Mouse (Mus musculus): Measurements from ENCODE around the gene Nicn1. TPM values are rescaled to one million over a fixed set of nuclear protein-coding genes. Genes with fewer than 3 reads are reported as not detected.
"Not testable (repeated sequence)": the region's sequence is repeated elsewhere in the genome, so short reads cannot be mapped to it uniquely, and the experiment has no call there.

Gene Nicn1
- polyA plus RNA-seq, 1 experiment from 2014 or later: 30.9 TPM

- DNase-seq (ENCODE audit: low read depth, low spot score) (no peak), ATAC-seq (peak; percentile 35)
- ChIA-PET CTCF (interaction anchor here (1.7 kb wide), 1 partner anchor 9 kb away, joined by 7 read pairs; no protein-coding TSS in a partner anchor), POLR2A (interaction anchor here (0.9 to 1.2 kb wide), 2 partner anchors 9 to 11 kb away, joined by 3 to 5 read pairs; partner anchors contain the start of gene Dag1)
- no peaks in the 10 kb centered on the region for H3K27me3 ChIP-seq
- no peak for TF ChIP-seq CTCF (IDR thresholded peaks at IDR 0.05)
- in situ Hi-C loops (cut with MboI; ENCODE audit: low pct_unique_long_range_greater_than_20kb): loop anchor here (5.0 kb wide), 1 partner anchor 73 kb away; no protein-coding TSS in a partner anchor
Measured at GRCm38 (mm10) chr9:108275331-108275659, 14.9 kb upstream of the Nicn1 start.

- POLR2A ChIA-PET: interaction anchor here (0.6 kb wide), 1 partner anchor 39 kb away, joined by 3 read pairs; no protein-coding TSS in a partner anchor
- DNase-seq (ENCODE audit: low read depth, low spot score) (no peak), ATAC-seq (no peak)
- H3K27me3 ChIP-seq: no peaks in the 10 kb centered on the region
- CTCF ChIA-PET: interaction anchor here (0.6 to 1.7 kb wide), 5 partner anchors 14 to 183 kb away, joined by 3 read pairs; no protein-coding TSS in a partner anchor
- in situ Hi-C loops (cut with MboI; ENCODE audit: low pct_unique_long_range_greater_than_20kb): loop anchor here (5.0 kb wide), 1 partner anchor 77 kb away; no protein-coding TSS in a partner anchor
- peak; percentile 83 for TF ChIP-seq CTCF (IDR thresholded peaks at IDR 0.05)
Measured at GRCm38 (mm10) chr9:108278697-108279450, 11.4 kb upstream of the Nicn1 start.

- DNase-seq (ENCODE audit: low read depth, low spot score): no peak
- CTCF ChIA-PET: interaction anchor here (0.9 to 1.7 kb wide), 3 partner anchors 15 to 185 kb away, joined by 3 to 4 read pairs (median 3); no protein-coding TSS in a partner anchor
- in situ Hi-C loops (cut with MboI; ENCODE audit: low pct_unique_long_range_greater_than_20kb): loop anchor here (5.0 kb wide), 1 partner anchor 143 kb away; no protein-coding TSS in a partner anchor
- H3K27me3 ChIP-seq: no peaks in the 10 kb centered on the region
- ATAC-seq: peak; percentile 69
- POLR2A ChIA-PET: no interaction called here
- TF ChIP-seq CTCF (IDR thresholded peaks at IDR 0.05): no peak
Measured at GRCm38 (mm10) chr9:108280071-108280828, 10.0 kb upstream of the Nicn1 start.

GRCm38 (mm10) chr9:108284410-108284809, 5.8 kb upstream of the Nicn1 start:
- ChIA-PET POLR2A (interaction anchor here (0.7 to 0.8 kb wide), 2 partner anchors 9 to 189 kb away, joined by 3 to 5 read pairs; no protein-coding TSS in a partner anchor), CTCF (interaction anchor here (0.8 to 2.6 kb wide), 16 partner anchors 9 to 193 kb away, joined by 3 to 20 read pairs (median 4); partner anchors contain the start of gene Dag1)
- ATAC-seq (peak; percentile 67), DNase-seq (ENCODE audit: low read depth, low spot score) (no peak)
- H3K27me3 ChIP-seq: no peaks in the 10 kb centered on the region
- in situ Hi-C loops (cut with MboI; ENCODE audit: low pct_unique_long_range_greater_than_20kb): loop anchor here (5.0 kb wide), 1 partner anchor 147 kb away; no protein-coding TSS in a partner anchor
- TF ChIP-seq CTCF (IDR thresholded peaks at IDR 0.05): peak; percentile 87

GRCm38 (mm10) chr9:108287526-108288238, 2.5 kb upstream of the Nicn1 start:
- POLR2A ChIA-PET: not testable (repeated sequence)

GRCm38 (mm10) chr9:108289347-108289746, 882 bp upstream of the Nicn1 start:
- no peak for TF ChIP-seq CTCF (IDR thresholded peaks at IDR 0.05)
- no peak for DNase-seq (ENCODE audit: low read depth, low spot score)
- ChIA-PET CTCF (no interaction called here), POLR2A (interaction anchor here (0.6 to 0.7 kb wide), 2 partner anchors 25 to 202 kb away, joined by 3 to 4 read pairs; no protein-coding TSS in a partner anchor)
- in situ Hi-C loops (cut with MboI; ENCODE audit: low pct_unique_long_range_greater_than_20kb): loop anchor here (5.0 kb wide), 1 partner anchor 192 kb away; no protein-coding TSS in a partner anchor
- H3K27me3 ChIP-seq: no peaks in the 10 kb centered on the region
- ATAC-seq: no peak

More at GRCm38 (mm10) chr9:108287526-108288238, 2.5 kb upstream of the Nicn1 start:
- H3K27me3 ChIP-seq; ATAC-seq; DNase-seq (ENCODE audit: low read depth, low spot score): not testable (repeated sequence)
- in situ Hi-C loops (cut with MboI; ENCODE audit: low pct_unique_long_range_greater_than_20kb): loop anchor here (5.0 kb wide), 1 partner anchor 190 kb away; no protein-coding TSS in a partner anchor
- CTCF ChIA-PET: interaction anchor here (1.6 kb wide), 1 partner anchor 123 kb away, joined by 3 read pairs; no protein-coding TSS in a partner anchor

GRCm38 (mm10) chr9:108290773-108291172, 544 bp downstream of the Nicn1 start:
- H3K27me3 ChIP-seq: no peaks in the 10 kb centered on the region
- TF ChIP-seq CTCF (IDR thresholded peaks at IDR 0.05): no peak
- DNase-seq (ENCODE audit: low read depth, low spot score) (no peak), ATAC-seq (no peak)
- in situ Hi-C loops (cut with MboI; ENCODE audit: low pct_unique_long_range_greater_than_20kb): no loop called here
- ChIA-PET POLR2A (interaction anchor here (1.1 kb wide), 1 partner anchor 212 kb away, joined by 5 read pairs; no protein-coding TSS in a partner anchor), CTCF (interaction anchor here (0.6 to 1.4 kb wide), 3 partner anchors 12 to 26 kb away, joined by 3 read pairs; no protein-coding TSS in a partner anchor)

- H3K27me3 ChIP-seq: no peaks in the 10 kb centered on the region
- in situ Hi-C loops (cut with MboI; ENCODE audit: low pct_unique_long_range_greater_than_20kb): loop anchor here (5.0 kb wide), 1 partner anchor 116 kb away; no protein-coding TSS in a partner anchor
- DNase-seq (ENCODE audit: low read depth, low spot score) (no peak), ATAC-seq (no peak)
- no peak for TF ChIP-seq CTCF (IDR thresholded peaks at IDR 0.05)
- ChIA-PET POLR2A (no interaction called here), CTCF (interaction anchor here (1.1 to 1.3 kb wide), 2 partner anchors 21 to 87 kb away, joined by 3 read pairs; no protein-coding TSS in a partner anchor)
Measured at GRCm38 (mm10) chr9:108296453-108297355, 6.5 kb downstream of the Nicn1 start, which contains the start of gene Amt. Gene Amt (plus strand): TSS chr9:108296853.
